Mouse (Mus musculus): ENCODE measurements at regions not wholly inside any gene's neighbourhood (a gene's known extent, or its start where the extent isn't known, plus 50 kb on each side); places are given as distances from the start of the nearest gene placed in this dataset. TPM values are rescaled to one million over a fixed set of nuclear protein-coding genes. Genes with fewer than 3 reads are reported as not detected.

GRCm38 (mm10) chr14:100336926-100337325 is 52.4 kb upstream of the Klf12 start:
- Histone ChIP-seq H3K4me3 (ENCODE audit: low read depth, low read length) (no peak overlapping the region), H3K9ac (replicated peaks) (no peak overlapping the region), H3K4me1 (ENCODE audit: insufficient read depth) (no peaks in the 10 kb centered on the region), H3K36me3 (replicated peaks; ENCODE audit: insufficient read depth, low read length) (no peaks in the 10 kb centered on the region), H3K4me2 (ENCODE audit: low read depth, low read length) (no peak overlapping the region), H3K27me3 (ENCODE audit: insufficient read depth, low read length) (no peaks in the 10 kb centered on the region), H3K27ac (ENCODE audit: low read depth) (no peak overlapping the region), H3K9me3 (ENCODE audit: low read length) (no peaks in the 10 kb centered on the region)
- DNase-seq (no peak), ATAC-seq (no peak)
- TF ChIP-seq EP300 (IDR thresholded peaks at IDR 0.05; ENCODE audit: low read depth), result no peak
- TF ChIP-seq CTCF (IDR thresholded peaks at IDR 0.05; ENCODE audit: low read depth), result no peak
- 75% methylated on average over 4 of the region's 4 CpGs for WGBS (ENCODE audit: insufficient replicate concordance)

Small RNA genes in the stretch of these regions (microRNA-seq; reads per million reads assigned to microRNA genes)
- not detected for gene Gm22401
